In genomic region chr5:123019336-123020016, GRCm38 (mm10) we compare ENCODE assay signal across 7 mouse cellular contexts. TPM values are rescaled to one million over a fixed set of nuclear protein-coding genes. Genes with fewer than 3 reads are reported as not detected.
DNase-seq lines count a peak whose midpoint lies in the region; ATAC-seq and TF ChIP-seq lines count a peak whose summit lies in the region.

No protein-coding gene starts in this region.

- no peaks in the 10 kb centered on the region for H3K36me3 ChIP-seq in embryonic facial prominence, embryonic 14.5 days (ENCODE audit: control insufficient read depth, insufficient read depth, low read length)
- no peaks in the 10 kb centered on the region for H3K36me3 ChIP-seq in hindbrain, embryonic 11.5 days (ENCODE audit: control insufficient read depth, insufficient read depth, low read length)
- peaks cover 8% of the 10 kb centered on the region; the same call in 1 of the 2 replicates for H3K36me3 ChIP-seq in midbrain, embryonic 10.5 days

- DNase-seq in embryonic facial prominence, embryonic 14.5 days (ENCODE audit: low spot score), result no peak
- DNase-seq in hindbrain, embryonic 11.5 days (ENCODE audit: low spot score), result peak; percentile 32
- DNase-seq in midbrain, embryonic 10.5 days (ENCODE audit: low spot score), result no peak
- DNase-seq in frontal cortex, postnatal 36 days (ENCODE audit: low spot score in 2 of 2), result no peak
- DNase-seq in right cerebral cortex, postnatal 4 days, result no peak
- DNase-seq in left cerebral cortex, adult 8-10 months (ENCODE audit: low spot score in 2 of 2), result no peak

- no peak for ATAC-seq in embryonic facial prominence, embryonic 14.5 days (ENCODE audit: low read depth)
- no peak for ATAC-seq in hindbrain, embryonic 11.5 days (ENCODE audit: low FRiP score)

- no peaks in the 10 kb centered on the region for H3K9me3 ChIP-seq in embryonic facial prominence, embryonic 14.5 days (ENCODE audit: control insufficient read depth, low read length)
- no peaks in the 10 kb centered on the region for H3K9me3 ChIP-seq in hindbrain, embryonic 11.5 days (ENCODE audit: control insufficient read depth, low read length)
- H3K9me3 ChIP-seq in midbrain, embryonic 10.5 days (replicated peaks), result no peaks in the 10 kb centered on the region

- 55% methylated on average over 10 of the region's 10 CpGs for WGBS in embryonic facial prominence, embryonic 14.5 days
- WGBS in hindbrain, embryonic 11.5 days, result 65% methylated on average over 10 of the region's 10 CpGs
- 64% methylated on average over 10 of the region's 10 CpGs for WGBS in midbrain, embryonic 10.5 days

- no peak overlapping the region for H3K4me2 ChIP-seq in embryonic facial prominence, embryonic 14.5 days (ENCODE audit: low read depth, low read length)
- H3K4me2 ChIP-seq in hindbrain, embryonic 11.5 days (replicated peaks; ENCODE audit: low read depth, low read length), result no peak overlapping the region

- no peak for TF ChIP-seq CTCF in bone marrow macrophage, adult 2 months (IDR thresholded peaks at IDR 0.05; ENCODE audit: low read depth, low read length)

- no peaks in the 10 kb centered on the region for H3K27me3 ChIP-seq in embryonic facial prominence, embryonic 14.5 days (replicated peaks; ENCODE audit: control insufficient read depth, insufficient read depth, low read length)
- H3K27me3 ChIP-seq in hindbrain, embryonic 11.5 days (ENCODE audit: control insufficient read depth, insufficient read depth, low read length), result no peaks in the 10 kb centered on the region
- peaks cover 9% of the 10 kb centered on the region for H3K27me3 ChIP-seq in midbrain, embryonic 10.5 days (ENCODE audit: low read depth, poor library complexity, severe bottlenecking)

- peaks cover 52% of the 10 kb centered on the region for H3K4me1 ChIP-seq in bone marrow macrophage, adult 2 months (ENCODE audit: control insufficient read depth, insufficient read depth, low read length)
- H3K4me1 ChIP-seq in embryonic facial prominence, embryonic 14.5 days (ENCODE audit: control insufficient read depth, insufficient read depth, low read length), result peaks cover 27% of the 10 kb centered on the region
- peaks cover 6% of the 10 kb centered on the region for H3K4me1 ChIP-seq in hindbrain, embryonic 11.5 days (replicated peaks; ENCODE audit: control insufficient read depth, insufficient read depth, low read length)
- H3K4me1 ChIP-seq in midbrain, embryonic 10.5 days, result peaks cover 45% of the 10 kb centered on the region

- H3K27ac ChIP-seq in bone marrow macrophage, adult 2 months (ENCODE audit: insufficient read depth, low read depth, low read length), result peak overlapping the region; percentile 48
- H3K27ac ChIP-seq in embryonic facial prominence, embryonic 14.5 days (replicated peaks; ENCODE audit: low read depth, low read length), result peak overlapping the region; percentile 33; the same call in 1 of the 2 replicates
- H3K27ac ChIP-seq in hindbrain, embryonic 11.5 days (ENCODE audit: low read depth, low read length), result peak overlapping the region; percentile 53
- peak overlapping the region; percentile 63 for H3K27ac ChIP-seq in midbrain, embryonic 10.5 days (replicated peaks)

- peak overlapping the region; percentile 25; the same call in 1 of the 2 replicates for H3K9ac ChIP-seq in embryonic facial prominence, embryonic 14.5 days (ENCODE audit: low read depth, low read length)
- H3K9ac ChIP-seq in hindbrain, embryonic 11.5 days (ENCODE audit: low read depth, low read length), result no peak overlapping the region

- 0 out of 2 replicates have a peak, but pooled peaks have one; percentile 31 for TF ChIP-seq POLR2A in bone marrow macrophage, adult 2 months (IDR thresholded peaks at IDR 0.05; ENCODE audit: borderline replicate concordance, low read depth, low read length)

- H3K4me3 ChIP-seq in bone marrow macrophage, adult 2 months (ENCODE audit: insufficient read depth, low read length), result peak overlapping the region; percentile 26
- no peak overlapping the region for H3K4me3 ChIP-seq in embryonic facial prominence, embryonic 14.5 days (ENCODE audit: low read depth, low read length)
- H3K4me3 ChIP-seq in hindbrain, embryonic 11.5 days (ENCODE audit: low read depth, low read length), result no peak overlapping the region
- 0 out of 2 replicates have a peak overlapping the region, but pooled peaks have one; percentile 2 for H3K4me3 ChIP-seq in midbrain, embryonic 10.5 days

RNA-seq across cellular contexts. Expression of gene Orai1, which starts 4.6 kb away (rescaled TPM):
- polyA plus RNA-seq in bone marrow macrophage, adult 2 months (2012; ENCODE audit: insufficient read depth, insufficient read length, missing spikeins), result 59.9 and 68.5 TPM in 2 replicates
- polyA plus RNA-seq in embryonic facial prominence, embryonic 14.5 days (2014; fragmentation: Nextera tagmentation; extraction: Ambion mirVana), result 19.5 and 20.8 TPM in 2 replicates
- 10.1 and 12.7 TPM in 2 replicates for polyA plus RNA-seq in hindbrain, embryonic 11.5 days (2014; fragmentation: Nextera tagmentation; extraction: Ambion mirVana)
- polyA plus RNA-seq in midbrain, embryonic 10.5 days (2016; fragmentation: Nextera tagmentation; extraction: Ambion mirVana), result 8.7 and 10.3 TPM in 2 replicates
- 10 to 100 TPM in 2 of 4 experiments, 1 to 10 TPM in 2; 6.1 to 11.8 (median 9.2) TPM for total RNA-seq in left cerebral cortex, adult 8-10 months (2022)

RNA-seq across cellular contexts. Expression of gene Morn3, which starts 27.3 kb away (rescaled TPM):
- polyA plus RNA-seq in bone marrow macrophage, adult 2 months (2012; ENCODE audit: insufficient read depth, insufficient read length, missing spikeins), result not detected in 2 replicates
- 0.34 and 3.6 TPM in 2 replicates for polyA plus RNA-seq in embryonic facial prominence, embryonic 14.5 days (2014; fragmentation: Nextera tagmentation; extraction: Ambion mirVana)
- polyA plus RNA-seq in hindbrain, embryonic 11.5 days (2014; fragmentation: Nextera tagmentation; extraction: Ambion mirVana), result 0.77 and 1.0 TPM in 2 replicates
- polyA plus RNA-seq in midbrain, embryonic 10.5 days (2016; fragmentation: Nextera tagmentation; extraction: Ambion mirVana), result 0.21 and 0.67 TPM in 2 replicates
- total RNA-seq in left cerebral cortex, adult 8-10 months (2022), result not detected

RNA-seq across cellular contexts. Expression of gene Kdm2b, which starts 29.9 kb away (rescaled TPM):
- 26.6 and 26.9 TPM in 2 replicates for polyA plus RNA-seq in bone marrow macrophage, adult 2 months (2012; ENCODE audit: insufficient read depth, insufficient read length, missing spikeins)
- polyA plus RNA-seq in embryonic facial prominence, embryonic 14.5 days (2014; fragmentation: Nextera tagmentation; extraction: Ambion mirVana), result 30.1 and 31.0 TPM in 2 replicates
- 59.9 and 67.6 TPM in 2 replicates for polyA plus RNA-seq in hindbrain, embryonic 11.5 days (2014; fragmentation: Nextera tagmentation; extraction: Ambion mirVana)
- polyA plus RNA-seq in midbrain, embryonic 10.5 days (2016; fragmentation: Nextera tagmentation; extraction: Ambion mirVana), result 77.9 and 83.9 TPM in 2 replicates
- 10 to 100 TPM; 22.9 to 27.1 (median 24.6) TPM for total RNA-seq in left cerebral cortex, adult 8-10 months (2022)

RNA-seq across cellular contexts. Expression of gene Tmem120b, which starts 48.7 kb away (rescaled TPM):
- 4.3 and 6.8 TPM in 2 replicates for polyA plus RNA-seq in bone marrow macrophage, adult 2 months (2012; ENCODE audit: insufficient read depth, insufficient read length, missing spikeins)
- polyA plus RNA-seq in embryonic facial prominence, embryonic 14.5 days (2014; fragmentation: Nextera tagmentation; extraction: Ambion mirVana), result 16.8 and 17.6 TPM in 2 replicates
- polyA plus RNA-seq in hindbrain, embryonic 11.5 days (2014; fragmentation: Nextera tagmentation; extraction: Ambion mirVana), result 7.8 and 9.0 TPM in 2 replicates
- 10.3 and 10.4 TPM in 2 replicates for polyA plus RNA-seq in midbrain, embryonic 10.5 days (2016; fragmentation: Nextera tagmentation; extraction: Ambion mirVana)
- total RNA-seq in left cerebral cortex, adult 8-10 months (2022), result 10 to 100 TPM; 13.8 to 16.4 (median 16.0) TPM

Comparison
In these comparisons a context has a peak if more than half of its experiments do, and no peak if none do; other contexts are left out.
1. H3K4me3 ChIP-seq: peak in bone marrow macrophage, adult 2 months (single experiment) and midbrain, embryonic 10.5 days (single experiment); none in embryonic facial prominence, embryonic 14.5 days (single experiment) and hindbrain, embryonic 11.5 days (single experiment).
2. Peak in every context shown above with its lines, with median percentiles within 50 percentile points of each other: H3K27ac ChIP-seq.